Mouse (Mus musculus) 416B (cell line): Measurements from ENCODE around the gene Tgfa.

Source experiments
- DNase-seq: peaks from one replicate; pipeline ENCODE4 v3.0.0; 2011; ENCODE audit warnings: low read depth

Tgfa gene

GRCm38 (mm10) chr6:86233512-86234430 lies 38.7 kb downstream of the Tgfa start:
- no peak for DNase-seq

GRCm38 (mm10) chr6:86244866-86245265 lies 49.8 kb downstream of the Tgfa start:
- DNase-seq = no peak

- no peak for DNase-seq
Measured at GRCm38 (mm10) chr6:86245965-86246364, 50.9 kb downstream of the Tgfa start.

- no peak for DNase-seq
Measured at GRCm38 (mm10) chr6:86248562-86248961, 53.5 kb downstream of the Tgfa start.

- DNase-seq = no peak
Measured at GRCm38 (mm10) chr6:86249042-86249441, 54.0 kb downstream of the Tgfa start.

- no peak for DNase-seq
Measured at GRCm38 (mm10) chr6:86250236-86250635, 55.2 kb downstream of the Tgfa start.

GRCm38 (mm10) chr6:86250830-86251229 lies 55.8 kb downstream of the Tgfa start:
- no peak for DNase-seq

- DNase-seq = no peak
Measured at GRCm38 (mm10) chr6:86252176-86253125, 57.4 kb downstream of the Tgfa start.

- DNase-seq = no peak
Measured at GRCm38 (mm10) chr6:86255899-86256298, 60.9 kb downstream of the Tgfa start.

- no peak for DNase-seq
Measured at GRCm38 (mm10) chr6:86259242-86259641, 64.2 kb downstream of the Tgfa start.

- DNase-seq = no peak
Measured at GRCm38 (mm10) chr6:86260322-86261050, 65.5 kb downstream of the Tgfa start.

GRCm38 (mm10) chr6:86266786-86267185 lies 71.8 kb downstream of the Tgfa start:
- peak; percentile 13 for DNase-seq

- no peak for DNase-seq
Measured at GRCm38 (mm10) chr6:86270373-86271068, 75.5 kb downstream of the Tgfa start.

- DNase-seq = no peak
Measured at GRCm38 (mm10) chr6:86271130-86271529, 76.1 kb downstream of the Tgfa start.

GRCm38 (mm10) chr6:86275704-86276103 lies 80.7 kb downstream of the Tgfa start:
- DNase-seq = peak; percentile 9

- no peak for DNase-seq
Measured at GRCm38 (mm10) chr6:86276816-86277215, 81.8 kb downstream of the Tgfa start.

GRCm38 (mm10) chr6:86277620-86278019 lies 82.6 kb downstream of the Tgfa start:
- DNase-seq = no peak

GRCm38 (mm10) chr6:86281573-86282210 lies 86.7 kb downstream of the Tgfa start:
- no peak for DNase-seq

- no peak for DNase-seq
Measured at GRCm38 (mm10) chr6:86293301-86293700, 98.3 kb downstream of the Tgfa start.

- DNase-seq = no peak
Measured at GRCm38 (mm10) chr6:86295451-86295850, 100.4 kb downstream of the Tgfa start.

- DNase-seq = no peak
Measured at GRCm38 (mm10) chr6:86296126-86296525, 101.1 kb downstream of the Tgfa start.
